Mouse (Mus musculus) retina, postnatal 7 days (tissue): ENCODE measurements around the gene Dbndd2.

ENCODE experiments used
- DNase-seq: peaks from one replicate; pipeline ENCODE4 v3.0.0-alpha.2; 2012; ENCODE audit warnings: low read depth, low spot score

Dbndd2 gene

GRCm38 (mm10) chr2:164485681-164486257 is at the start of gene Dbndd2:
Gene Dbndd2, plus strand, starts transcription at chr2:164486106.
- DNase-seq, result peak; percentile 30

- DNase-seq, result no peak
These were observed 49.5 kb upstream of the Dbndd2 start for GRCm38 (mm10) chr2:164436215-164436913.

GRCm38 (mm10) chr2:164436961-164437360 is 48.9 kb upstream of the Dbndd2 start:
- DNase-seq, result no peak

- no peak for DNase-seq
These were observed 48.2 kb upstream of the Dbndd2 start for GRCm38 (mm10) chr2:164437710-164438109.

GRCm38 (mm10) chr2:164438257-164438656 is 47.6 kb upstream of the Dbndd2 start:
- no peak for DNase-seq

GRCm38 (mm10) chr2:164439001-164439421 is 46.9 kb upstream of the Dbndd2 start:
- no peak for DNase-seq

GRCm38 (mm10) chr2:164440314-164440713 is 45.6 kb upstream of the Dbndd2 start:
- no peak for DNase-seq

GRCm38 (mm10) chr2:164441155-164441554 is 44.8 kb upstream of the Dbndd2 start:
- no peak for DNase-seq

GRCm38 (mm10) chr2:164441731-164442130 is 44.2 kb upstream of the Dbndd2 start:
- DNase-seq, result no peak

- no peak for DNase-seq
These were observed 43.4 kb upstream of the Dbndd2 start for GRCm38 (mm10) chr2:164442315-164443050.

- DNase-seq, result peak; percentile 67
These were observed 42.9 kb upstream of the Dbndd2 start for GRCm38 (mm10) chr2:164443051-164443437.

- no peak for DNase-seq
These were observed 42.4 kb upstream of the Dbndd2 start, which contains the start of gene Sdc4 for GRCm38 (mm10) chr2:164443460-164444000. Gene Sdc4, minus strand, starts transcription at chr2:164443887.

- DNase-seq, result no peak
These were observed 41.2 kb upstream of the Dbndd2 start for GRCm38 (mm10) chr2:164444701-164445100.

GRCm38 (mm10) chr2:164445399-164446085 is 40.4 kb upstream of the Dbndd2 start:
- DNase-seq, result no peak

GRCm38 (mm10) chr2:164446086-164446469 is 39.8 kb upstream of the Dbndd2 start:
- DNase-seq, result no peak

- no peak for DNase-seq
These were observed 37.8 kb upstream of the Dbndd2 start for GRCm38 (mm10) chr2:164448140-164448539.

GRCm38 (mm10) chr2:164448921-164449320 is 37.0 kb upstream of the Dbndd2 start:
- no peak for DNase-seq

- no peak for DNase-seq
These were observed 36.4 kb upstream of the Dbndd2 start for GRCm38 (mm10) chr2:164449341-164450042.

- DNase-seq, result no peak
These were observed 33.8 kb upstream of the Dbndd2 start for GRCm38 (mm10) chr2:164452000-164452676.

GRCm38 (mm10) chr2:164453047-164453757 is 32.7 kb upstream of the Dbndd2 start:
- DNase-seq, result no peak
